Mouse (Mus musculus): Measurements from ENCODE around the gene Fam19a5.
A peak's percentile ranks its signal among the peaks of the same experiment; 100 is the strongest.

Fam19a5 gene

DNA sequence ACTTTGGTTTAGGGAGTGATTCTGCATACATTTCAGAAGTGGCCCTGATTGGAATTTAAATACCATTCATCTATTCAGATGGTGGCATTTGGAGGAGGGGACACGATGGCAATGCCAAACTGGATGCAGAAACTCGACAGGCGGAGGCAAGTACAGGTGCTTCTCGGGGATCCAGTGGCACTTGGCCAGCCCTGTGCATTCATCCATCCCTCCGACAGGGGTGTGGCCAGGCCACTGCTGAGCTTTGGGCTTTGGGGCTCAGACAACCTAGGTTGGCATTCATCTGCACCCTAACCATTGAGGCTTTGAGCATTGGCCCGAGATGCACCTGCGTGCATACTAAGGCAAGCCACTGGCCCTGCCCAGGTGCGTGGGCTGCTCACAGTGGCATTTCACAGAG, 52.6 kb downstream of the Fam19a5 start:
- DNase-seq (ENCODE audit: low read depth, low spot score), result no peak

DNA sequence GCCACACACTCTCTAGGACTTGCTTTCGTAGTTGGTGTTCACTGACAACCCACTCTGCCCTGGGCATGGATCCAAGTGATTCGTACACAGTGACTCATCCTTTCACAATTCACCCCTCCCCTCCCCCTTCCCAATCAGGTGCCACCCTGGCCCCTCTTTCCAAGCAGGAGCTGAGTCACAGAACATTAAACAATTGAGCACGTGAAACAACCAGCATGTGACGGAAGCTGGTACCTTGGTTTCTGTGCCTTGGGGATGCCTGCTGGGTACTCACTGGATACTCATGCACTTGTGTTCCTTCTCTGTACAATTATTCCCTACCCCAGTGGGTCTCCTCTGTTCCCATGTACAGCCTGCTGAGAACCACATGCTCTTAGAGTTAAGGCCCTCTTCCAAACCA, 53.0 kb downstream of the Fam19a5 start:
- no peak for DNase-seq (ENCODE audit: low read depth, low spot score)

DNA sequence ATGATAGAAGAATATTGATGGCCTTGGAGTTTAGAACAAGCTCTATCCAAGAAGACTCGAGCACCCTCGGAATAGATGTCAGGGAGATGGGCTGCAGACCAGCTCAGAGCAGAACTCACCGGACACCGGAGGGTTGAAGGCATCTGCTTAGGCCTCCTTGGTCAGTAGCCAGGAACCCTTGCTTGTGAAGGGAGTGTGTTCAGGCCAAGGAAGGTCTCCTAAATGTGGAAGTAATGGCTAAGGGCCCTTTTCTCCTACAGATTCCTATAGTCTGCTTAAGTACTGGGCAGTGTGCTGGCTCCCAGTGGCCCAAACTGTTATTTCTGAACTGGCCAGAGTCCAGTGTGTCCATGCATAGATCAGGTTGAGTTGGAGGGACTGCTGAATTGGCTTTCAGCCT, 53.7 kb downstream of the Fam19a5 start:
- no peak for DNase-seq (ENCODE audit: low read depth, low spot score)

DNA sequence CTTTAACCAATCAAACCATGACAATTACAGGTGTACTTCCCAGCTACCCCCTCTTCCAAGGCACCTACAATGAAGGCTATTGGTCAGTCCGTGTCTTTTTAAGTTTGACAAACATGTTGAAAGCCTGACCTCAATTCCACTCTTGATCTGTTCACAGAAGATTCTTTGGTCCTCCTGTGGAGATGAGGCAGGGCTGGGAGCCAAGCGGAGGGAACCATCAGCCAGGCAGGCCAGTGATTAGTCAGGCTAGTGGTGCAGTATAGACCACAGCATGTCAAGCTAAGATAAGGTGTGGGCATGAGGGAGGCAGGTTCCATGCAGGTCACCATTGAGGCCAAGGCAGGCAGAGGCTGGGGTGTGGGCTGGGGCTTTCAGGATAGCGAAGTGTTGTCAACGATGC, 54.5 kb downstream of the Fam19a5 start:
- no peak for DNase-seq (ENCODE audit: low read depth, low spot score)

DNA sequence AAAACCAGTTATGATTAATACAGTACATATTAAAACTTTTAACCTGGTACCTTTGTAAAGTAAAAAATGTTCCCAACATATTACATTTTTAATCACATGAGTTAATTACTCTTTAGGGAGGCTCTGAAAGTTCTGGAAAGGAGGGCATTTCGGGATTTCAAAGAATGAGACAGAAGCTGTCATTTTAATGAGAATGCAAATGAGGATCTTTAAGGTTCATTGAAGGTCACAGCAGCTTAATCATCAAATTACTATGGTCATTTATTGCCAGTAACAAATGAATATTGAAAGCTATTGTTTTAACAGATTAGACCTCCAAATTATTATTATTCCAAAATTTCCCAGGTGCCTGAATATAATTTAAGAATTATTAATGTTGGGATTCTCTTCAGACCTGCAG, 59.2 kb downstream of the Fam19a5 start:
- DNase-seq (ENCODE audit: low read depth, low spot score), result no peak

DNA sequence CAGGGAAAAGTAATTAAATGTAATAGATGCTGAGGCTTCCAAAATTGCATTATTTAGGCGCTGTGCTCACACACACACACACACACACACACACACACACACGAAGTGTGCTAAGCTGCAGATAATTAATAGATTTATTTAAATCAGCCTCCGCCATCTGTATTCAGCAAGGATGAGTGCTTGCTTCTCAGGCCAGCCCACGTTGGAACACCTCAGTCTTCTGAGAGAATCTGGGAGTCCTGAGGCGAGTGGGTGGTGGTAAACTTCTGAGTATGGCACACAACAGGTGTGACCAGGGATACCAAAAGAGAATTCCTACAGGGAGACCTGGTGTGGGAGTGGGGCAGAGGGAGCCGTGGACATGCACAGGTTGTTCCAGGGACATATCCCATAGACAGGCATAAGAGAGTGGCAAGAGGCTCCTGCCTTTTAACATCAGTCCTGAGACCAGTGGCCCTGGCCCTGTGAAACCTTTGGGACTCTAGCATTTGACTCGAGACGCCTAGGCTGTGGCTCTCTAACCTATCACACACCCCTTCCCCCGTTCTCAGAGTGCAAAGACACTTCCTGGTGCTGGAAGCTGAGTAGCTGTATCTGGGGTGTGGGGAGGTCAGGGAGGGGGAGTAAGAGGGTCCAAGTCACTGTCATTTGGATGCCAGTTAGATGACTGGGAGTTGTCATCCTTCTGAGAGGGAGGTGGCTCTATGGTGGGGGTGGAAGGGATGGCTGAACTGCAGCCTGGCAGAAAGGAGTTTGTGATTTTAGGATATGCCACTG, 61.6 kb downstream of the Fam19a5 start:
- no peak for DNase-seq (ENCODE audit: low read depth, low spot score)

DNA sequence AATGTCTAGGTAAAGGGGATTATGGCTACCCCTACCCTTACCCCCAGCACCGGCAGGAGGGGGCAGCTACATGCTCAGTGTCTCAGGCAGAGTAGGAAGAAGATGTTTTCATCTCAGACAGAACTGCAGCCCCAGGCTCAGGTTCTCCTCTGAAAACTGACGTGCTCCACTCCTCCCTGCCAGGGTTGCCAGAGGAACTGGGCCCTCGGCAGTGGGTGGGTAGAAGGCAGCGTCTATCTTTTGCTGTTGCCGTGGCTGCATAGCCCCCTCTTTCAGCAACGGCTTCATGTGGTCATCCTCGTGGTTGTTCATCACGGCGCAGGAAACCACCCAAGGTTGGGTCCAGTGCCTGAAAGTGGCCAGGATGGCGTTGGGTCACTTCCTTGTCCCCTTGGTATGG, 62.6 kb downstream of the Fam19a5 start:
- no peak for DNase-seq (ENCODE audit: low read depth, low spot score)

DNA sequence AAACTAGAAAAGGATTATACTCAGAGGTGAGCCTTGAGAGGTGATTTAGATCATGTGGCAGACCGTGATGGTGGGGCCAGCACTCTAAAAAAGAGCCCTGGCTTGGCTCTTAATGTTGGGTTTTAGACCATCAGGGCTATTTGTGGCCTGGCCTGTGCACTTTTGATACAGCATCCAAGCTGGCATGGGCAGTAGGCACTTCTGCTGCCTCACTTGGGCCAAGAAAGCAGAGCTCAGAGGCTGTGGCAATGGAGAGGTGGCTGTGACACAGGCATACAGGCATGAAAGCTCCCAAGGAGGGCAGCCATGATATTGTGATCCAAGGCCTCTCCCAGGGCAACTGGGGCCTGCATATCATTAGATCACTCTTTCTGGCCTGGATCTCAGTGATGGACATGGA, 65.1 kb downstream of the Fam19a5 start:
- no peak for DNase-seq (ENCODE audit: low read depth, low spot score)

DNA sequence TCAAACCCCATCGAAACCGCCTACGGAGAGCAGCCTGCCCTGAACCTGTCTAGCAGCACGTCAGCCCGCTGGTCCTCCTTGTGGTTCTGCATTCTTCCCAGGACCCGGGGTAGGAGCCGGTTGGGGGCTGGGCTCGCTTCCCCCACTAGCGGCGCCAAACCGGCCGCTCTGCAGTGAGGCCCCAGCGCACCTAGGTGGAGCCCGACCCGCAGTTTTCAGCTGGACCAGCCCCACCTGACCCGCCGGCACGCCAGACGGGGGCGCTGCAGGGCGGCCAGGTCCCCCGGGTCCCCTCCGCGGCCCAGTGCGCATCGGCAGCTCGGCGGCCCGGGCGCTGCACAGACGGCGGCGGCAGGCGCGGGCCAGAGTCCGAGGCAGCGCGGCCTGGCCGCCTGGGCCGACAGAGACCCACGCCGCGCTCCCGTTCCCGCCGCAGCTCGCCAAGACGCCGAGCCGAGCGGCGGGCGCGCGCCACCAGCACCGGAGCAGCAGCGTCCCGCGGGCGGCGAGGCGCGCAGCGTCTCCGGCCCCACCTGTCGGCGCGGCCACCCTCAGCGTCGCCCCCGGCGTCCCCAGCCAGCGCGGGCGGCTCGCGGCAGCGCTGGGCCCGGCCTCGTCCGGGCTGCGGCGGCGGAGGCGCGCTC, 80.0 kb downstream of the Fam19a5 start:
- DNase-seq (ENCODE audit: low read depth, low spot score), result peak; percentile 95

DNA sequence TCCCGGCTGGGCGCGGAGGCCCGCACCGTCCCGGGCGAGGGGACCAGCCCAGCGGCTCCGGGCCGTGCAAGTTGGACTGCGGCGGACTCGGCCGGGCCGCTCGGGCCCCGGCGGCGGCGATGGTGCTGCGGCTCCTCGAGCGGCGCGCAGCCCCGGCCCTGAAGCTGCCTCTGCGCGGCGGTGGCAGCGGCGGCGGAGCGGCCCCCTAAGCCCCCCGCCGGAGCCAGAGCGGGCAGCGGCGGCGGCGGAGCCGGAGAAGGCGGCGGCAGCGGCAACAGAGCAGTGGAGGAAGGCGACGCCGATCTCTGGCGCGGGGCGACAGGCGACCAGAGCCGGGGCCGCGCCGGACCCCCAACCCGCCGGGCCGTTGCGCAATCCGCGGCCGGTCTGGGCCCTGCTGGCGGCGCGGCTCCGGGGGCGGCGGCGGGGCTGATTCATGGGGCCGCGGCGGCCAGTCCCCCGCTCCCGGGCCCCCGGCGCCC, 80.6 kb downstream of the Fam19a5 start:
- peak; percentile 43 for DNase-seq (ENCODE audit: low read depth, low spot score)

DNA sequence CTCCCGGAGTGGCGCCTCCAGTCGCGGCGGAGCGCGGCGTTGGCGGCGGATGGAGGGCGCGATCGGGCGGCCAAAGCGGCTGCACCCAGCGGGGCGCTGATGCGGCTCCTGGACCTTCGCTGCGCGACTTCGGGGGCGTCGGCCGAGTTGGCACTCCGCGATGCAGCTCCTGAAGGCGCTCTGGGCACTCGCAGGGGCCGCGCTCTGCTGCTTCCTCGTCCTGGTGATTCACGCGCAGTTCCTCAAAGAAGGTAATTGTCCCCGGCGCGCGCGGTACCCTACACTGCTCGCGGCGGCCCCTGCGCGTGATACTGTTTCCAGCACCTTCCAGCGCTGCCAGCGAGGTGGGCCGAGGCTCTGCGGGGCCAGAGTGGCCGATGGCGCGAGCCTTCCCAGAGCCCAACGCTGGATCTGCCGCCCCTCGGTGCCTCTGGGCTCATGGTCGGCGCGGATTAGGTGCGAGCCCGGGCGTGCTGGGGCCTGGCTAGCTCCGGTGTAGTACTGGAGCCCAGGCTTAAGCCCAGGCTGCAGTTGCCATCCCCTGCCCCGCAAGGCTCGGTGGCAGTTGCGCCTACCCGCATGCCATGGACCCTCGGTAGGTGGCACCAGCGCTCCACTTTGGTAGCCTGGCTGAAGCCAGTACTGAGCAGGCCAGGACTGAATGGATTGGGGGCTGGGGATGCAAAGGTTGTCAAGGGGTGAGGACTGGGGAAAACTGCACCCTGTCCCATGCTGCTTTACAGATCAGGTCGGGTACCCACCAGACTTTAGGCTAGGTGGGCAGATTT, 81.3 kb downstream of the Fam19a5 start:
- peak; percentile 89 for DNase-seq (ENCODE audit: low read depth, low spot score)

DNA sequence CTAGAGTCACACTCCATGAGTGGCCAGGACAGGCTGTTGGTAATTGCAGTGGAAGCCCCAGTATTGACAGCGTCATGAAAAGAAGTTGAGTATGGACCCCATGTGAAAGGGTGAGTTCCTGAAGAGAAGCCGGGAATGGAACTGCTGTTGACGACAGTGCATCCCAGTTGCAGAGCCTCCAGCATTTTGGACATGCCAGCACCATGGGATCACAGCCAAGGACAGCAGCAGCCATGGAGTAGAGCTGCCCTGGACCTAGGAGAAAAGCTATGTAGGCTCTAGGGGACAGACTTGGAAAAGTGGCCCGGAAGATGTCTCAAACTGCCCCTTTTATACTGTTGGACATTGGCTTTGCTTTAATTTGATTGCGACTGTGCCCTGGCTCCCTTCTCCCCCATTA, 91.2 kb downstream of the Fam19a5 start:
- DNase-seq (ENCODE audit: low read depth, low spot score), result no peak

DNA sequence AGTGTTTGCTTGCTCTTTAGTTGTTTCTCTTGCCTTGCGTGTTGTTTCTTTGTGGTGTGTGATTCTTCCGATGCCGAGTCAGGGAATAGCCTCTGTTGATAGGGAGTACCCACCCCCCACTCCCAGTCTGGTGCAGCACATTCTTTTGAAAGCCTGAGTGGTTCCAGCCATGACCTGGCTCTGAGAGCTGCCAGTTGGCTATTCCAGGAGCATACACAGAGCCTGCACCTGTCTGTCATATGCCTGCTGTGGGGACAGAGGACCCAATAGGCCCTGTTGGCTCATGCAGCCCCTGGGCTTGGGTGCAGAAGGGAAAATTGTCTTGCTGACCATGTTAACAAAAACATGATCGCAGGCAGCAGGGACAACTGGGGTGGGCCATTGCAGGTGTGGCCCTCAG, 92.3 kb downstream of the Fam19a5 start:
- no peak for DNase-seq (ENCODE audit: low read depth, low spot score)

DNA sequence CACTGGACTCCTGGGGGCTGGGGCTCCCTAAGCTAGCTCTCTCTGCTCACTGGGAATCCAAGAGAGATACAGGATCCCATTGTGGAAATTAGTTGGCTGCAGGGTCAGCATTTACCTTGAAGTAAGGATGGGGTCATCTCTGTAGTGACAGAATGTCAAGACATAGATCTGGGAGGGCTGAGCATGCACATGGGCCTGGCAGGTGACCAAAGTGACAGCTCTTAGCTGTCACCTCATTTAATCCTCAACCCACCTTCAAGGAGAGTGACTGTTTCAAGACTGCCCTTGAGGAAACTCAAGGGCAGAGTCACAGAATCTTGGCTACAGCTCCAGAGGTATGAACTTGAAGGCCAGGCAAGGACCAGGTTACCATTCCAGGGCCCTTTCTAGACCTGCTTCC, 93.1 kb downstream of the Fam19a5 start:
- no peak for DNase-seq (ENCODE audit: low read depth, low spot score)

DNA sequence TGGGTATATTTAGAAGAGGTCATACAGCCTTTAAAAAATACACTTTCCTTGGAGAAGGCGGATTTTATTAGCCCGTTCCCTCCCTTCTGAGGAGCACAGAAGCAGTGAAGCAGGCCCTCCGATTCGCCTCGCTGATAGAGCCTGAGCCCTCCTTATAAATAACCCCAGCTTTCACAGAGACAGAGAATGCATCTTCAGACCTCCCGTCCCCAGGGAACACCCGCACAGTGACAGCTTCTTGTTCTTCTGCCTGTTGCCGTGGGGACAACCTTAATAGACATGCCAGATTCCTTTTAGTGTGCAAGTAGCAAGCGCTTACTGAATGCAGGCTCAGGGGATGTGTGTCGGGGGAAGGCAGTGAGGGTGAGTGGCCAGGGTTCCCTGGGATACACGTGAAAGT, 94.2 kb downstream of the Fam19a5 start:
- DNase-seq (ENCODE audit: low read depth, low spot score), result no peak

DNA sequence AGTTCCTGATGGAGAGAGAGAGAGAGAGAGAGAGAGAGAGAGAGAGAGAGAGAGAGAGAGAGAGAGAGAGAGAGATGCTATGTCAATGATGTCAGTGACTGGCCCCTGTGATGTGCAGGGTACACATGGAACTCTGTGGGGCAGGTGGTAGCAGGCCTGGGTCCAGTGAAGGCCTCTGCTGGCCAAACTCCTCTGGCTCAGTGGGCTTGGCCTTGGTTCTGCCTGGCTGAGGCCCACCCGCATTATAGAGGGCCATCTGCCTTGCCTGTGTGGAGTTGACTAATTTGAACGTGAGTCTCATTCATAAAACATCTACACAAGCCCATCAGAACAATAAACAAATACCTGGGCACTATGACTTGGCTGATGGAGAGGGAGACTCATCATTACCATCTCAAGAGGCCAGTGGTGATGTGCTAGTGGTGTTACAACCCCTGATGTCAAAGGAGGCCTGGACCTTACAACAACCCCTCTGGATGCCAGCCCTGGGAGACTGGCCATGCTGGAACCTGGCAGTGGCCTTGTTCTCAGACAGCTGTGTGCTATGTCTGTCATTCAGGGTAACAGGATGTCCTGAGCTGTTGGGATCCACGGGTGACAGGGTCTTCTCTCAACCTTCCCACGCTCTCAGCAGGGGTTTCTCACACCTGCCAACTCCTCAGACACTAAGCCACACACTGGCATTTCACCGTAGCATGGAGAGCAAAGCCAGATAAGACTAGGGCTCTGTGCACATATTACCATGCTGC, 102.4 kb downstream of the Fam19a5 start:
- DNase-seq (ENCODE audit: low read depth, low spot score), result no peak

DNA sequence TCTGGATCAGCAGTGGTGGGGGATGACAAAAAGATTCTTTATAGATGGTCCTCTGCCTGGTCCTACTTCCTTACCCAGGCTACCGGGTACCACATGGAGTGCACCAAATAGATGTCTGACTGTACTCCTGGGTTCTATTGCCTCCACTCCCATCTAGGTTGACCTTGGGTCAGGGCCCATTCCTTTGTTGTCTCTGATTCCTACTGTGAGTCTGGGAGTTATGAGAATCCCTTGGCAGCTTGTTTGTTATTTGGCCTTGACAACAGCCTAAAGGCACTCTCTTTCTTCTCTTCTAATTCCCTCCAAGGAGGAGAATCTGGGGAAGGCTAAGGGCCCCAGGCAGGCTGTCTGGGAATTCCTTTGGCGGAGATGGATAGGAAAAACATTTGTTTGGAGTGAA, 105.6 kb downstream of the Fam19a5 start:
- DNase-seq (ENCODE audit: low read depth, low spot score), result peak; percentile 34

DNA sequence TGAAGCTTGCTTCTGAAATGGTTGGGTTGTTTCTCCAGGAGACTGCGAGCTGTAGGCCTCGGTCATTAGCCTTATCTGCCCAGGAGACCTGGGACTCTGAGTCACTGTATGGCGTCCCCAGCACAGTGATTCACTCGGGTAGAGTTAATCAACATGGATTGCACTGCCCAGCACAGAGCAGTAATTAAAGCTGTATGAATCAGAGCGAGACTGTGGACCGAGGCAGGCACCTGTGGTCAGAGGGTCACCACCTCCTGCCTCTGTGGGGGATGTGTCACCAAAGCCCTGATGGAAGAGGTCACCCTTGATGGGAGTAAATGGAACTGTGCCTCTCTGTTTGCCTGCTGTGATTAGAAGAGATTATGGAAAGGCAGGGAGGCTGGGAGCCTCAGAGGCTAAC, 110.5 kb downstream of the Fam19a5 start:
- no peak for DNase-seq (ENCODE audit: low read depth, low spot score)

DNA sequence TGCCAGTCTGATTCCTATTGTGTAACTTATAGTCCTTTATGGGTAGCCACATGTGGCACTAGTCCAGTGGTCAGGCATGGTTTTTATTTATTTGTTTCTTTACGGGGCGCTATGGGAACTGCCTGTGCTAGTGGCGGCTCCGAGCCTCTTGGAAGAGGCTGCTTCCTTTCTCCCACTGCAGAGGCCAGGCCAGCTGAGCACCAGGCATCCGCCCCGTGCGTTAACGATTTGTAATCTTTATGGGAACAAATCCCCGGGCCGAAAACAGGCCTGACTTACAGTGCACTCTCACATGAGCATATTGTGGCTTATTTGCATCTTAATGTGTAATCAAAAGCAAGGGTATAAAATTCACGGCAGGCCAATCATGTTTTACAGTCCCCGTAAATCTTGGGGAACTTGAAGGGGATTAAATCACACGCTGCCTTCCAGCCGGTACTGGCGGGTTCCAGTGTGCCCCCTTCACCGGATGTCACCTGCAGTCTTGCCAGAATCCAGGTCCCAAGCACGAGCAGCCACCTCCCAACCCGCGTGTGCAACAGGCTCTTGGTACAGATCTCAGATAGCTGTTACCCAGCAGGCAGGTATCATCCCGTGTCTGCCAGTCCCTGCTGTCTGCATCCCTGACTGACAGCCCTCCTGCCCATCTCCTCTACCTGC, 112.5 kb downstream of the Fam19a5 start:
- DNase-seq (ENCODE audit: low read depth, low spot score), result no peak

DNA sequence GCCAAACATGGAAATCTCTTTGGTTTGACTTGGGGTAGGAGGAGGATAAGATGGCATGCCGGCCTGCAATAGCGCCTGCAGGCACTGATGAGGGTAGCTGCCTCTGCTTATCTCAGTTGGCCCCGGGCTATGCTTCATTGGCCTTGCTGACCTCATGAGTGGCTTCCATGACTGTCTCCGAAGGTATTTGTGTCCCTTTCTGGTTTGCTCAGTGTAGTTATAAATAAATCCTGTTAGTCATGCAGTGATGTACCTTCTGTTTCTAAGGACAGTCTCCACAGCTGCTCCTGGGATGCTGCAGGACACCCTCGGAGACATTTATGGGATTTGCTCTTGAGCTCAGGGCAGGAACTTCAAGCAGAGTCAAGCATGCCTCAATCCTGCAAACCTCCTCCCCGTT, 115.6 kb downstream of the Fam19a5 start:
- DNase-seq (ENCODE audit: low read depth, low spot score), result no peak

DNA sequence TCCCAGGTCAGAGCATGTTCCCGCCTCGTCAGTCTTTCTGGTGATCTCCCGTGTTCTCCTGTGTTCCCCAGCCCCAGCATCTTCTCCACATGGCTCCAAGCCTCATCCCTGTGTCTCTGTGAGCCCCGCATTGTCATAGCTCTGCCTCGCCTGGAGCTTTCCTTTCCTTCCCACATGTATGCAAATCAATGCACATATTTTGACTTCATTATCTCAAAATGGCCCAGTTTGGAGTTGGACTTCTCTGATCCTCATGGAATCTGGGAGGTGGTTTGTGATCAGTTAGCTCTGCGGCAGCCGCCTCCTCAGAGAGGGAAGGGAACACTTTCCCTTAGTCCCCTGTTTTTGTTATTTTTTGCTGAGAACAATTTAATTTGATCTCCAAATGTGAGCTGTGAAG, 117.9 kb downstream of the Fam19a5 start:
- DNase-seq (ENCODE audit: low read depth, low spot score), result no peak

Measured in ZHBTc4 (cell line).